Mouse (Mus musculus) frontal cortex, postnatal 36 days (tissue): Measurements from ENCODE around the gene Ncoa6.

Experiments
- DNase-seq, 2 experiments: peaks; one replicate each; pipeline ENCODE4 v3.0.0; 2022; ENCODE audit warnings: low spot score in 2 of 2

Gene Ncoa6

GRCm38 (mm10) chr2:155369333-155369883 is 104.3 kb downstream of the Ncoa6 start:
- DNase-seq, result no peak

- DNase-seq, result no peak
Measured at GRCm38 (mm10) chr2:155367635-155368284, 105.9 kb downstream of the Ncoa6 start.

GRCm38 (mm10) chr2:155357686-155358399 is 115.9 kb downstream of the Ncoa6 start:
- DNase-seq, result peak; percentile 13 to 29

- DNase-seq, result peak; percentile 95 to 98
Measured at GRCm38 (mm10) chr2:155356971-155357591, 116.6 kb downstream of the Ncoa6 start, which contains the start of gene Pigu. Gene Pigu (minus strand): TSS chr2:155357430.

GRCm38 (mm10) chr2:155354402-155354801 is 119.3 kb downstream of the Ncoa6 start:
- no peak for DNase-seq

- DNase-seq, result no peak
Measured at GRCm38 (mm10) chr2:155346670-155347069, 127.0 kb downstream of the Ncoa6 start.
